Mouse (Mus musculus): ENCODE measurements at regions not wholly inside any gene's neighbourhood (a gene's known extent, or its start where the extent isn't known, plus 50 kb on each side); places are given as distances from the start of the nearest gene placed in this dataset.

GRCm38 (mm10) chr12:54577235-54577634, 79.1 kb downstream of the Sptssa start:
- no peak for DNase-seq (ENCODE audit: low spot score)

DNA sequence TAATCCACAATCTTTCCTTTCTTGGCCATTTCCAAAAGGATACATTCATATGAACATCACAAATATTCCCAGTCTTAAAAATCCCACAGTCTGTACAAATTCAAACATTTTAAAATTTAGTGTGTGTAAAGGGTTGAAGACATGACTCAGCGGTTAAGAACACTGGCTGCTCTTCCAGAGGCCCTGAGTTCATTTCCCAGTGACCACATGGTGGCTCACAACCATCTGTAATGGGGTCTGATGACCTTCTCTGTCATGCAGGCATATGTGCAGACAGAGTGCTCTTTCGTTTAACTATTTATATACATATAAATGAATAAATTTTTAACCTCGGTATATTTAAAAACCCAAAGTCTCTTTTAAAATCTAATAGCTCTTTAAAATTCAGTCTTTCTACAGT, 79.6 kb downstream of the Sptssa start:
- no peak for DNase-seq (ENCODE audit: low spot score)

- no peak for DNase-seq (ENCODE audit: low spot score)
These were observed 83.5 kb downstream of the Sptssa start for GRCm38 (mm10) chr12:54572866-54573265.

GRCm38 (mm10) chr12:54568078-54568931, 88.1 kb downstream of the Sptssa start:
- DNase-seq (ENCODE audit: low spot score): peak; percentile 26

- no peak for DNase-seq (ENCODE audit: low spot score)
These were observed 89.0 kb downstream of the Sptssa start for GRCm38 (mm10) chr12:54567426-54567790.

GRCm38 (mm10) chr12:54566532-54567425, 89.6 kb downstream of the Sptssa start:
- peak; percentile 18 for DNase-seq (ENCODE audit: low spot score)

DNA sequence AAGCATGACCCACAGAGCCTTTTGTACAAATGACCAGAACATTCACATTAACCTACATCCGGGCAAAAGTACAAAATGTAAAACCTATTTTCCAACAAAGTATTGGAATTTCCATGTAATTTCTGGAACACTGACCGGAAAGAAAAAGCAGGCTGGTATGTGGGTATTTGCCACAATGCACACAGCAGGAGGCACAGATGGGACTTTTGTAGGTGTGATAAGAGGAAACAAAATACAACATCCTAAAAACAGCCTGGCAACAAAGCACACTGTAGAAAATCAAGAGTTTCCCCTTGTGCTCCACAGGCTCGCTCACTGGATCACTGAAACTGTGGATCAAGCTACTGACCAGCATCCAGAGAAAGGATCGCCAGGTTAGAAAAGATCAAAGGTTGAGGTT, 94.4 kb downstream of the Sptssa start:
- DNase-seq (ENCODE audit: low spot score): no peak

- DNase-seq (ENCODE audit: low spot score): peak; percentile 16
These were observed 98.3 kb downstream of the Sptssa start for GRCm38 (mm10) chr12:54558106-54558505.

GRCm38 (mm10) chr12:54549659-54550058, 106.7 kb downstream of the Sptssa start:
- DNase-seq (ENCODE audit: low spot score): no peak

DNA sequence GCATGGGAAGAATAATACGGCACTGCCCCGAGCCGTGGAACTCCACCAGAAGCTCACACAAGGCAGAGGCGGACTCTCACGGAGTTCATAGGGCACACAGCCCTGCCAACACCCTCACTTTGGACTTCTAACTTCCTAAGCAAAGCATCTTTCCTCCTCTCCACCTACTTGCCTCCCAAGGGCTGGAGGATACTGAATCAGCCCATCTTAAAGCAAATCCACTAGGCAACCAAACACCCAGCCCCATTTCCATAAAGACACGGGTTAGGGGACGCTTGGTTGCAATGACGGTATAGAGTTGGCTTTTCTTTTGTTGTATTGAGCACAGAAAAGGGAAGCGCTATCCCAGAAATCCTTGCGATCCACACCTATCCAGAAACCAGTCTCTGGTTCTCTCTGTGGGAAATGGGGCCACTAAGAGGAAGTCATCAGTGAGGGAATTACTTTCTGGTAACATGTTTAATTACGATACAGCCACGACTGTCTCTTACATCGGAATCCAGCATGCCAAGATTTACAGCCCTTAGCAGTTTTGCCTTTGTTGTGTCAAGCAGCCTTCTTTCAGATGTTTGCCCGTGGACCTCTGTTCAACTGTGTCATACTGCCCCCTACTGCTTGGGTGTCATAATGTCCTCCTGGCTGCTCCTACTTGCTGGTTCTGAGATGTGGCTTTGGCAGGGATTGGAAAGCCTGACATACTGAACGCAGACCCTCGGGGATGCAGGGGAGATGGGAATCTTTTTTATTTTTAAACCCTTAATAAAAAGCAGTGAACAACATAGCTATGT, 110.4 kb downstream of the Sptssa start:
- DNase-seq (ENCODE audit: low spot score): peak; percentile 30

DNA sequence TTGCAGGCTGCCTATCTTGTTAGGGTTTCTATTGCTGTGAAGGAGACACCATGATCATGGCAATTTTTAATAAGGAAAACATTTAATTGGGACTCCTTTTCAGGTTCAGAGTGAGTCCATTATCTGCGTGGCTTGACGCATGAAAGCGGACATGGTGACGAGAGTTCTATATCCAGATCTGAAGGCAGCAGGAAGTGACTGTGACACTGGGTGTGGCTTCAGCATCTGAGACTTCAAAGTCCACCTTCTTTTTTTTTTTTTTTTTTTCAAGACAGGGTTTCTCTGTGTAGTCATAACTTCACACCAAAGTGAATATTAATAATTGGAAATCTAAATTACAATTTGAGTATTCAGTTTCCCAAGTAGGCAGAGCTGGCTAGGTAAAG, 118.1 kb downstream of the Sptssa start:
- DNase-seq (ENCODE audit: low spot score): peak; percentile 37

- no peak for DNase-seq (ENCODE audit: low spot score)
These were observed 118.6 kb downstream of the Sptssa start for GRCm38 (mm10) chr12:54537690-54538319.

DNA sequence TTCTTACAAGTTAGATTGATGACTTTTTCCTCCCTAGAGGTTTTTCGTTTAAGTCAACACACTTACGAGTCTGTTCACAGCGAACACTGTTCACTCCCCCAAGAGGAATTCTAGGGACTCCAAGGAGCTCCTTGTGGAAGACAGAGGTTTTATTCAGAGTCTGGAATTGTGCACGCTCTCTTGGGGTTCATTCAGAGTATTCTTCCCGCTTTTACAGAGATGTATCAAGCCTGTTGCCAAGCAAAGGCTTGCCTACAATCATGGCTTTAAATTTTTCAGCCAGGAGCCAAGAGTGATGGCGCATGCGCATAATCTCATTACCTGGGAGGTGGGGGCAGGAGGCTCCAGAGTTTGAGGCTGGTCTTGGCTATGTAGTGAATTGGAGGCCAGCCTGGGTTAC, 119.4 kb downstream of the Sptssa start:
- DNase-seq (ENCODE audit: low spot score): no peak

GRCm38 (mm10) chr12:54535556-54536516, 120.5 kb downstream of the Sptssa start:
- no peak for DNase-seq (ENCODE audit: low spot score)

DNA sequence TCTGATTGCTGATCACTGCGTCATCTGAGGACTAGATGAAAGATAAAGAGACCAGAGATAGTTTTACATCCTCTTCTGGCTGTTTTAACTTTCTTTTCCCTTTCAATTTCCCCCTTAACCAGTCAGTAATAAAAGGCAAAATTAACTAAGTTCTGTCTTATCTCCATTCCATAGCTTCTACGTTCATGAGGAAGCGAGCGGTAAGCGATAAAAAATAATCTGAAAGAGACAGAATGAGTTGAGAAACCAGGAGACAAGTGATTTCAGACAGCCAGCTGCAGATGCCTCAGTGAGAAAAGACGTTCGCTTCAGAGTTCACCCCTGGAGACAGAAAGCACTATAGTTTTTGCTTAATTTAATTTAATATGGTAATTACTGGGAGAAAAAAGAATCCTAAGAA, 121.5 kb downstream of the Sptssa start:
- no peak for DNase-seq (ENCODE audit: low spot score)

GRCm38 (mm10) chr12:54533134-54533533, 123.2 kb downstream of the Sptssa start:
- no peak for DNase-seq (ENCODE audit: low spot score)

- no peak for DNase-seq (ENCODE audit: low spot score)
These were observed 124.3 kb downstream of the Sptssa start for GRCm38 (mm10) chr12:54532062-54532461.

DNA sequence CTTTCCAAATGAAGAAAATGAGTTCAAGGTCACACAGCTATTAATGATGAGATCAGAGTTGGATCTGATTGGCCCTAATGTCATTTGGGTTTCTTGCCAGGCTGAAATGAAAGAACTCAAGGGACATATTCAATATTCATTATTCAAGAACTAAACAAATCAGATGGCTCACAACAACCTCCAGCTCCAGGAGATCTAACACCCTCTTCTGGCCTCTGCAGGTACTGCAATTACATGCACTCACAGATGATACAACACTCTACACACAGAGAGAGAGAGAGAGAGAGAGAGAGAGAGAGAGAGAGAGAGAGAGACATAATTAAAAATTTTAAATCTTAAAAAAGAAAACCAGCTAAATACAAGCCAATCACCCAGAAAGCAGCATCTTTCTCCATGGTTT, 128.3 kb downstream of the Sptssa start:
- DNase-seq (ENCODE audit: low spot score): no peak

GRCm38 (mm10) chr12:54527577-54527976, 128.8 kb downstream of the Sptssa start:
- DNase-seq (ENCODE audit: low spot score): no peak

DNA sequence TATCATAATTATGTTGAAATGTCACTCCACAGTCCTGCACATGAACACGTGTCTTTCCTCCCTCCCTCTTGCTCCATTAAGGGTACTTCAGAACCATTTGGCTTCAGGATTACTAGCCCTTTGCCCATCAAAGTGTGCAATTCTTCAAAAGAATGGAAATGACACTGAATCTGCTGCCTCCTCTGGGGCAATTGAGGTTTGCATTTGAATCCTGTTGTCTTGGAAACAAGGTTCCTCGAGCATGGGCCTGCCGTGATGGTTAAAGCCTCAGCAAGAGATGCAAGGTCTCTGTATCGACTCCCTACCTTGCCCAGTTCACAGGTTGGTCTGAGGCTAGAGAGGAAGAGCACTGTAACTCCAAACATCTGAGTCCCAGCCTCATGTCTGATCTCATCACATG, 136.0 kb downstream of the Sptssa start:
- no peak for DNase-seq (ENCODE audit: low spot score)

DNA sequence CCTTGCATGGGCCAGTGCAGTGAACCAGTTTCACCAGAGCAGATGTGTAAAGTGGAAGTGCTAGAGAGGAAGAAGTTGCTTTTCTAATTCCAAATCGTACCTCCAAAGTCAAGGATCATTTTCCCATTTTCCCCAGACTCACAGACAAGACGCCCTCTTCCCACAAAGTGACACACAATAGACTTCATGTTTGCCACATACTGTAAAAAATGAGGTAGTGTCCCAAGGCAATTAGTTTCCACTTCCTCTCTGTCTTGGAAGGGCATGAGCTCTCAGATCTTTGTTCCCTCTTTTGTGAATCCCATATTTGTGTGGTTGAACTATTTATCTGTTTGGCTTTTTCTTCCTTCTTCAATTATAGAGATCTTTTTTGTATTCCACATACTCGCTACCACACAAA, 137.0 kb downstream of the Sptssa start:
- DNase-seq (ENCODE audit: low spot score): no peak

All from T-cell, adult 2 months (primary cell).